Mouse (Mus musculus) kidney, embryonic 15.5 days (tissue): Measurements from ENCODE around the gene Scn8a. TPM values are rescaled to one million over a fixed set of nuclear protein-coding genes. Genes with fewer than 3 reads are reported as not detected.
A peak's percentile ranks its signal among the peaks of the same experiment; 100 is the strongest.

ENCODE experiments used
- ATAC-seq: fragments of 200-750 bp; cut with Nextera tagmentation; replicated peaks from 2 replicates; pipeline ENCODE4 v1.8.0; 2017; ENCODE audit warnings: moderate TSS enrichment; ENCODE audit not compliant: low FRiP score
- H3K27ac ChIP-seq: fragments of 300-500 bp; sonication (generic); 2 replicates; pipeline ENCODE4 v1.5.1; 2015; ENCODE audit warnings: mild to moderate bottlenecking, inconsistent platforms
- H3K27me3 ChIP-seq: fragments of 300-500 bp; sonication (generic); 2 replicates; pipeline ENCODE4 v1.6.1; 2015; ENCODE audit warnings: inconsistent platforms
- H3K36me3 ChIP-seq: fragments of 300-500 bp; sonication (generic); 2 replicates; pipeline ENCODE4 v1.6.1; 2015; ENCODE audit warnings: inconsistent platforms
- H3K4me1 ChIP-seq: fragments of 300-500 bp; sonication (generic); 2 replicates; pipeline ENCODE4 v1.6.1; 2015; ENCODE audit warnings: inconsistent platforms
- H3K4me2 ChIP-seq: fragments of 300-500 bp; sonication (generic); 2 replicates; pipeline ENCODE4 v1.6.1; 2015; ENCODE audit warnings: moderate library complexity, mild to moderate bottlenecking, inconsistent platforms
- H3K4me3 ChIP-seq: fragments of 300-500 bp; sonication (generic); replicated peaks from 2 replicates; pipeline ENCODE4 v1.5.1; 2015; ENCODE audit warnings: mild to moderate bottlenecking, inconsistent platforms
- H3K9ac ChIP-seq: fragments of 300-500 bp; sonication (generic); 2 replicates; pipeline ENCODE4 v1.6.1; 2015; ENCODE audit warnings: mild to moderate bottlenecking, inconsistent platforms
- H3K9me3 ChIP-seq: fragments of 300-500 bp; sonication (generic); replicated peaks from 2 replicates; pipeline ENCODE4 v1.6.1; 2016; ENCODE audit warnings: inconsistent platforms
- WGBS: fragments of 180-500 bp; shearing (Covaris S2); methylation state at CpG from one replicate; pipeline ENCODE4 v1.1.7; 2015; ENCODE audit warnings: mixed read lengths; 5-methylcytosine and 5-hydroxymethylcytosine counted together
- polyA plus RNA-seq: library from polyadenylated mRNA; unstranded; fragments of >200 nt; fragmentation: Nextera tagmentation; extraction: Ambion mirVana; gene quantifications from 2 replicates; pipeline ENCODE4 v1.2.1, GENCODE M21; 2015

Gene Scn8a
- polyA plus RNA-seq, 1 experiment from 2014 or later = 13.3 TPM

DNA sequence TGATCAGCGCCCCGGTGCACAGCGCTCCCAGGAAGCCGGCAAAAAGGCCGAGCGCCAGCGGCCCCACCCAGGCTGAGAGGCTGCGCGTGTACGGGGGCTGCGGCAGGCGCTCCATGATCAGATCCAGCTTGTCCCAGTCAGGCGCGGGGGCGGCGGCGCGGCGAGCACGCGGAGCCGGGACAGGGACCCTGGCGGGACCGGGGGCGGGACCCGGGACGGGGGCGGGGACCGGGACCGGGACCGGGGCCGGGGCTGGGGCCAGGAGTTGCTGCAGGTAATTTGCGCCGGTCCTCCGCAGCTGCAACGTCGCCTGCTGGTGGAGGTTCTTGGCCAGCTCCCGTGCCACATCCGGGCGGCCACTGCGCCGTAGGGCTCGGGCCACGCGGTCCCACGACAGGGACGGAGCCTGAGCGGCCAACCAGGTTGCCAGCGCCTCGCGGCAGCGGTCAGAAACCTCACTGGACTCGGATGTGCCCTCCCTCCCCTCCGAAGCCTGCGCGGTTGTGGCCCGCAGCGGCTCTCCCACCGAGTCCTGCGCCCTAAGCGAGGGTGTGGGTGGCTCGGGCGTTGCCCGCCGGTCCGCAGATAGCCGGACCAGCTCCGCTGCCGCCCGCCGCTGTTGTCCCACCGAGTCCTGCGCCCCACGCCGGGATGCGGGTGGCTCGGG is 177.0 kb downstream of the Scn8a start:
- Histone ChIP-seq H3K9ac (peak overlapping the region; percentile 46), H3K9me3 (no peaks in the 10 kb centered on the region), H3K4me3 (peak overlapping the region; percentile 53), H3K36me3 (peaks cover 9% of the 10 kb centered on the region; the same call in 1 of the 2 replicates), H3K27ac (no peak overlapping the region), H3K4me1 (peaks cover 22% of the 10 kb centered on the region), H3K4me2 (peak overlapping the region; percentile 98), H3K27me3 (peaks cover 86% of the 10 kb centered on the region)
- ATAC-seq = peak; percentile 56
- under 1% methylated on average over 65 of the region's 77 CpGs for WGBS

DNA sequence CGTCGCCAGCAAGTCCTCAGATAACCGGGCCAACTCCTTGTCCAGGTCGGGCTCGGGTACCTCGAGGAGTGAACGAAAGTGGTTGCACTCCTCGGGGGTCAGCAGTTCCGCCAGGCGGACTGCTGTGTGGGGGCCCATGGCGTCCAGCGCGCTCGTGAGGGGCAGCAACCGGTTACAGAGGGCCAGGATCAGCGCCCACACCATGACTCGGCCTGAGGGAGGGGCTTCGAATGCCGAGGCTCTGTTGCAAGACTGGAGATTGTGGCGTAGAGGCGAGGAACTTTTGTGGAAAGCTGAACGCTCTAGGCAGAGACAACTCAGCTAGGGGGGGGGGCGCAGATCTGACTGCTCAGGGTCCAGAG is 177.5 kb downstream of the Scn8a start, which contains the start of gene Gm47841:
Gene Gm47841, minus strand, starts transcription at position 204 of the 362 bp plus-strand sequence.
- Histone ChIP-seq H3K4me3 (peak within 1 kb of the TSS; percentile 53), H3K36me3 (peaks cover 13% of the 10 kb centered on the region), H3K4me2 (peak within 1 kb of the TSS; percentile 98), H3K9me3 (no peaks in the 10 kb centered on the region), H3K9ac (peak within 1 kb of the TSS; percentile 46), H3K27me3 (peaks cover 86% of the 10 kb centered on the region), H3K4me1 (peaks cover 28% of the 10 kb centered on the region), H3K27ac (no peak within 1 kb of the TSS)
- WGBS = 5% methylated on average over 23 of the region's 23 CpGs
- 0 out of 2 replicates have a peak, but pooled peaks have one; percentile 13 for ATAC-seq

DNA sequence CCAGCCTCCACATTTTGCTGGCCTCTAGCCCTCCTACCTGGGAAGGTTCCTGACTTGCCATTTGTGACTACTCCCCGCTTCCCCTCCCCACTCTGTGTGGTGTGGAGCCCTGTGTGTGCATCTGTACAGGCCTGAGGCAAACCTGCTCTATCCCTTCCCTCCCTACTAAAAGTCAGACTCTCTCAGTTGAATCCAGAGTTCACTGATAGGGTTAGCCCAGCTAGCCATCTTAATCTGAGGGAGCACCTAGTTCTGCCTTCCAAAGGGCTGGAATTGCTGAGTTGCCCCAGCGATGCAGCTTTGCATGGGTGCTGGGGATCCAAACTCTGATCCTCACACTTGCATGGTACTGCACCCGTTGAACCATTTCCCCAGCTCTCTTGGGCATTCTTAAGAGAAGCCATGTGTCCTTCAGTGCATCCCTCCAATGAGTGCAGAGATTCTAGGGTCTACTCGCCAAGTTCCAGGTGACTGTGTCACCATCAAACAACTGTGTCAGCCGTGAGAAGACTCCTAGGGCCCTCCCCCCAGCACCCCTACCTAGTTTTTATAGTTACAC is 178.8 kb downstream of the Scn8a start:
- Histone ChIP-seq H3K4me1 (peaks cover 40% of the 10 kb centered on the region), H3K4me2 (no peak overlapping the region), H3K9ac (no peak overlapping the region), H3K27me3 (peaks cover 89% of the 10 kb centered on the region), H3K4me3 (no peak overlapping the region), H3K9me3 (no peaks in the 10 kb centered on the region), H3K36me3 (peaks cover 24% of the 10 kb centered on the region), H3K27ac (no peak overlapping the region)
- no peak for ATAC-seq
- 63% methylated on average over 5 of the region's 5 CpGs for WGBS

DNA sequence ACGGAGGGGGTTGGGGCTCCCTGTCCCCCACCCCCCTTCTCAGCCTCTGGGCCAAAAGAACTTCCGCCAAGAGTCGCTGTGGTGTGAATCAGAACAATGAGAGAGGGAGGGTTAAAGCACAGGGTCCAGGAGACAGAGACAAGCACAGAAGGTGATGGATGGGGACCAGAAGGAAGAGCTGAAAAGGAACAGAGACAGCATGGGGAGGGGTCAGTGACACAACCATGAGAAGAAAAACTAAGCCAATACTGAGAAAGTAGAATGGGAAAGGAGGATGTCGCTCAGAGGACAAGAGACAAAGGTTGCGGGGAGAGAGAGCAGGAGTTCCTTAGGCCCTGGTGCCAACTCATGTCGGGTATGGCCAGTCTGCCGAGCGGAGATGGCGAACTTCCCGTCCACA is 182.2 kb downstream of the Scn8a start:
- 79% methylated on average over 10 of the region's 10 CpGs for WGBS
- Histone ChIP-seq H3K9me3 (no peaks in the 10 kb centered on the region), H3K4me1 (peaks cover 39% of the 10 kb centered on the region), H3K27me3 (peaks cover 81% of the 10 kb centered on the region), H3K9ac (no peak overlapping the region), H3K36me3 (peaks cover 24% of the 10 kb centered on the region), H3K4me3 (no peak overlapping the region), H3K4me2 (no peak overlapping the region), H3K27ac (no peak overlapping the region)
- ATAC-seq = no peak

DNA sequence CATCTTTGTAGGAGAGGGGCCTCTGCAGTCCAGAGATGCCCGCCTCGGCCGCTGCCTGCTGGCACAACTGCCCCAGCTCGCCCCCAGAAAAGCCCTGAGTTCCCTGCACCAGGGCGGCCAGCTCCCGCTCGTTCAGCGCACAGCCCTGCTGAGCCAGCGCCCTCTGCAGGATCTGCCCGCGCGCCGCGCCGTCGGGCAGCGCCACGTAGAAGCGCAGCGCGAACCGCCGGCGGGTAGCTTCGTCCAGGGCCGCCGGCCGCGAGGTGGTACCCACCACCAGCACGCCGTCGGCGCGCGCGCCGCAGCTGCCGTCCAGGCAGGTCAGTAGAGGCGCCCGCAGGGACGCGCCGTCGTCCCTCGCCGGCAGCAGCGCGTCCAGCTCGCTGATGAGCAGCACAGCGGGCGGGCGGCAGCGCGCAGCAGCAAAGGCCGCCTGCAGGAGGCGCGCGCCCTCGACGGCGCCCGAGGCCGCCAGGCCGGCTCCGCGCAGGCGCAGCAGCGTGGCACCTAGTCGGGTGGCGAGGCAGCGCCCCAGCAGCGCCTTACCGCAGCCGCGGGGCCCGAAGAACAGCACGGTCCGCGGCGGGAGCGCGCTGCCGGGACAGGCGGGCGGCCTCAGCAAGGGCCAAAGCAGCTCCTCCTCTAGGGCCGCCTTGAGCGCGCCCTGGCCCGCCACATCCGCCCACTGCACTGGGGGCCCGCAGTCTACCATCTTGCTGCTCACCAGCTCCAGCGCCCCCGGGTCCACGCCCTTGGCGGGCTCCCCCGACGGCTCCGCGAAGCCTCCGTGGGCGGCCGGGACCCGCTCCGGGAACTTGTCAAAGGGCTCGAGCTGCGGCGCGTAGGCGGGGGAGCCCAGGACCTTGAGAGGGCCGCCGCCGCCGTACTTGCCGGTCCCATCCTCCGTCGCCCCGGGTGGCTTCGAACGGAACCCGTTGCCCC is 183.2 kb downstream of the Scn8a start:
- ATAC-seq = peak; percentile 44
- WGBS = 26% methylated on average over 113 of the region's 120 CpGs
- peak overlapping the region; percentile 69 for H3K4me2 ChIP-seq
- peak overlapping the region; percentile 40 for H3K4me3 ChIP-seq
- H3K9me3 ChIP-seq = no peaks in the 10 kb centered on the region
- H3K27me3 ChIP-seq = peaks cover 72% of the 10 kb centered on the region
- H3K36me3 ChIP-seq = peaks cover 24% of the 10 kb centered on the region
- H3K4me1 ChIP-seq = peaks cover 31% of the 10 kb centered on the region
- no peak overlapping the region for H3K27ac ChIP-seq
- 0 out of 2 replicates have a peak overlapping the region, but pooled peaks have one; percentile 33 for H3K9ac ChIP-seq

DNA sequence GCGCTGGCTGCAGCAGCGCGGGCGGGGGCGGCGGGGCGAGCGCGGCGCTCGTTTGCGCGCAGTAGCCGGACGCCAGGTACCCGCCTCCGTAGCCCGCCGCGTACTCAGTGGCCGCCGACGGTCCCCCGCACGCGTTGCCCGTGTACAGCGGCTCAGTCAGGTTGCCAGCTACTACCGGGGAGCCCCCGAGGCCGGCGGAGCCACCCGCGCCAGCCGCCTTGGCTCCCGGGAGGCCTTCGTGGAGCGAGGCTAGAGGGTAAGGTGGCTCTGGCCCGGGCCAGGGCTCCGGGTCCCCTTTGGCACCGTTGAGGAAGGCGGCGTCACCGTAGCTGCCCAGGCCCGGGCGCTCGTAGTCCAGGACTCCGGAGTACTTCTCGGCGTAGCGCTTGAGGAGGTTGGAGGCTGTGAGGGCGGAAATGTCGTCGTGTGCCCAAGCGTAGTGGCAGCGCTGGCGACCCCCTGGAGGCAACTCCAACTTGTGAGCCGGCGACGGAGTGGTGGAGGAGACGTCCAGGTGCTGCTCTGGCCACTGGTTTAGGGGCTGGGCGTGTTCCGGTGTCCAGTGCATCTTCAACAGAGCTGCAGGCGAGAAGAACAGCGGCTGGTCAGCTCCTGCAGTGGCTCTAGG is 184.3 kb downstream of the Scn8a start:
- H3K4me3 ChIP-seq = peak overlapping the region; percentile 40
- no peak overlapping the region for H3K9ac ChIP-seq
- peak overlapping the region; percentile 69 for H3K4me2 ChIP-seq
- H3K9me3 ChIP-seq = no peaks in the 10 kb centered on the region
- H3K27ac ChIP-seq = no peak overlapping the region
- ATAC-seq = no peak
- peaks cover 31% of the 10 kb centered on the region for H3K4me1 ChIP-seq
- 19% methylated on average over 56 of the region's 65 CpGs for WGBS
- peaks cover 24% of the 10 kb centered on the region for H3K36me3 ChIP-seq
- peaks cover 60% of the 10 kb centered on the region for H3K27me3 ChIP-seq

DNA sequence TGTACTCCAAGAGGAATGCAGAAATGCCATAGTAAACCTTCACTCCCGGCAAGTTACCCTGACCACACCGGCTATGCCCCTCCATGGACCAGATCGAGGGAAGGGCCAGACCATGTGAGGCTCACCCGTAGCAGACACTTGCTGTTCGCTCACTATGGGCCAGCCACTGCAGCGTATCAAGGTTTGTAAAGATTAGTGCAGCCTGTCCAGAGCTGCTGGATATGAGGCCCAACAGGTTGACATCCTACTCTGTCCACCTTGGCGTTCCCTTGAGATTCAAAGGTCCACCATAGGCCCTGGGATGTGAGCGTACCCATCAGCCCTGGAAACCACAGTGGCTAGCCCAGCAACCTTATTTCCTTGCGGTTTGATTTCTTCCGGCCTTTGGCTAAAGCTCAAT is 184.9 kb downstream of the Scn8a start:
- H3K4me3 ChIP-seq = no peak overlapping the region
- 81% methylated on average over 10 of the region's 10 CpGs for WGBS
- peaks cover 31% of the 10 kb centered on the region for H3K4me1 ChIP-seq
- no peaks in the 10 kb centered on the region for H3K9me3 ChIP-seq
- H3K27me3 ChIP-seq = peaks cover 57% of the 10 kb centered on the region
- no peak overlapping the region for H3K9ac ChIP-seq
- no peak overlapping the region for H3K27ac ChIP-seq
- H3K4me2 ChIP-seq = no peak overlapping the region
- peaks cover 21% of the 10 kb centered on the region for H3K36me3 ChIP-seq
- ATAC-seq = no peak

DNA sequence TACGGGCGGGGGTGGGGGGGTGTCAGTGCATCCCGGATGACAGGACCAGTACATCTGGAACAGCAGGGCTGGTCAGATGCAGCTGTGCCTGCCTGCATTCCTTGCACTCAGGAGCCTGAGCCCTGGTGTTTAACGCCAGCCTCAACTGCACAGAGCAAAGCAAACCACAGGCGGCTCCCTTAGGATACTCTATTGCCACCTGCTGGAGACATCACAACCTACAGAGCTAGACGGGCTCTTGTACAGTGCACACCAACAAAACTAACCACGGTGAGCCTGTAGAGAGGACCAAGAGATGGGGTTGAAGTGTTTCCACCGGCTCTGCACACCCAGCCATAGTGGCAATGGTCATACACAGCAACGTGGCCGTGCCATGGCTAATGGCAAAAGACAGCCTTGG is 186.6 kb downstream of the Scn8a start:
- peak; percentile 72 for ATAC-seq
- peaks cover 41% of the 10 kb centered on the region for H3K4me1 ChIP-seq
- no peaks in the 10 kb centered on the region for H3K9me3 ChIP-seq
- WGBS = 41% methylated on average over 10 of the region's 10 CpGs
- H3K27ac ChIP-seq = no peak overlapping the region
- H3K27me3 ChIP-seq = peaks cover 49% of the 10 kb centered on the region
- H3K36me3 ChIP-seq = peaks cover 15% of the 10 kb centered on the region
- H3K9ac ChIP-seq = no peak overlapping the region
- H3K4me3 ChIP-seq = no peak overlapping the region
- H3K4me2 ChIP-seq = no peak overlapping the region

DNA sequence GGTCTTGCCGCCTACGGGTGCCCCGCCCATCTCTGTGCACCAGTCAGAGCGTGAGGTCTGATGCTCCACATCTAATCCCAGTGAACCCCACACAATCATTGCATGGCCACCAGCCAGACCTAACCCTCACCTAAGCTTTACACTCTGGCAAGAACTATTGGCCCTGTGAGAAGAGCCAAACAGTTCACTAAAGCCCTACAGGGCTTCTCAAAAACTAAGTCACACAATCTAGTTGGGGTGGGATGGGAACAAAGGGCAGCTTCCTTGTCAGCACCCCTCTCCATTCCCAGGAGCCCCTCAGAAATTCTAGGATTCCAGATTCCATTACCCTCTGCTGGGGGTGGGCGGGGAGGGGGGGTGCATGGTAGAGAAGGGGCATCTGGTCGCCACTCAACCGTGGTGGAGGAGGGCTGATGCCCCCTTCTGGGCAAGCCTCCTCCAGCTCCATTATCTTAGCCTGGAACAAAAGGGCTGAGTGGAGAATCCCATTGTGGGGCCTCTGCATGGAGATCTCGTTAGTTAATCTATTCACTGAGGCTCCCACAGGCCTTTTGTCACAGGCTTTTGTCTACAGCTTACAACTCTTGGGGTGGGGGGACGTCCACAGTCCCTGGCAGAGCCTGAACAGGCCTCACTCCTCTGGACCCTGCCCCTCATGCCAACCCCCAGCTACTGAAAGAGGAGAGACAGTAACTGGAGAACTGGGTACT is 190.1 kb downstream of the Scn8a start:
- Histone ChIP-seq H3K4me2 (no peak overlapping the region), H3K9me3 (no peaks in the 10 kb centered on the region), H3K4me3 (no peak overlapping the region), H3K4me1 (peaks cover 24% of the 10 kb centered on the region), H3K36me3 (no peaks in the 10 kb centered on the region; the same call in 1 of the 2 replicates), H3K27me3 (peaks cover 14% of the 10 kb centered on the region), H3K27ac (no peak overlapping the region), H3K9ac (no peak overlapping the region)
- 53% methylated on average over 9 of the region's 9 CpGs for WGBS
- ATAC-seq = no peak

DNA sequence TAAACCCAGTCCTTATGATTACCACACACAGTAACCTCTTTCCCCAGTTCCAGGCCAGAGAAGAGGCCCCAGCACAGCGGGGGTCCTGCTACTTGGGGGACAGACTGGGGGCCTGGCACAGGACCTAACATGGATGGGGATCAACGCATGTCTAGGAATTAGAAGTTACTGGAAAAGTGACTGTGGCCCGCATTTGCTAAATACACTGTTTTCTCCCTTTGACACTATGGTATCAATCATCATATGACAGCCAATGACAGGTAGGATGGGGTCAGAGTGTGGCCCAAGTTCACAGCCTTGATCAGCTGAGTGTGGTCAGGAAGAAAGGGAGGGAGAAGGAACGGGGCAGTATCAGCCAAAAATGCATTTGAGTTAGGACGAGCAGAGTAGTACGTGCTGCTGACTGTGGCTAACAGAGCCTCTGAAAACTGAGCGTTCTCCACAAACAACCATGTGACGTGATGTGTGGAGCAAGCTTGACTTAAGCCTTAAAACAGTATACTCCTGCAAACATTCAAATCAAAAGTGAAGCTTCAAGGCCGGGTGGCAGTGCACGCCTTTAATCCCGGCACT is 190.7 kb downstream of the Scn8a start:
- Histone ChIP-seq H3K27ac (no peak overlapping the region), H3K9ac (no peak overlapping the region), H3K27me3 (peaks cover 8% of the 10 kb centered on the region), H3K36me3 (no peaks in the 10 kb centered on the region; the same call in 1 of the 2 replicates), H3K4me1 (peaks cover 30% of the 10 kb centered on the region), H3K4me2 (no peak overlapping the region), H3K9me3 (no peaks in the 10 kb centered on the region), H3K4me3 (no peak overlapping the region)
- ATAC-seq = no peak
- WGBS = 63% methylated on average over 11 of the region's 11 CpGs

DNA sequence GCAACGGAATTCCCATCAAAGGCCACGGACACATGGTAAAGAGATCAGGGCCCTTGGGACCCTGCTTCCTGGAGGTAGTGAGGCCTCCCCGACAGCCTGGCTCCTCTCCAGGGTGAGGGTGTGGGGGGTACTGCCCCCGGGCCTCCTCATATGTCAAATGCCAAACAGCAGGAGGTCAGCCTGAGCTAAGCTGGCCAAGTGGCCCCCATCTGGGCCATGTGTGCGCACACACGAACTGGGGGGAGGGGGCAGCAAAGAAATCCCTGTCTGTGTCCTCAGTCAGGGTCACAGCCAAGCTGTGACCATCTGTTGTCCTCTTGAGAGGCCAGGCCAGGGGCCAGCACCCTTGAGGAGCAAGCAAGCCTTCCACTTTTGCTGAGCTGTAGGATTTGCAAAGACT is 195.4 kb downstream of the Scn8a start:
- Histone ChIP-seq H3K27ac (no peak overlapping the region), H3K27me3 (no peaks in the 10 kb centered on the region), H3K4me3 (no peak overlapping the region), H3K4me2 (no peak overlapping the region), H3K9me3 (no peaks in the 10 kb centered on the region), H3K4me1 (peaks cover 73% of the 10 kb centered on the region), H3K9ac (no peak overlapping the region), H3K36me3 (no peaks in the 10 kb centered on the region)
- 25% methylated on average over 6 of the region's 6 CpGs for WGBS
- ATAC-seq = no peak
